Mouse (Mus musculus) kidney, embryonic 14.5 days (tissue): Measurements from ENCODE around the gene Rpl41. TPM values are rescaled to one million over a fixed set of nuclear protein-coding genes. Genes with fewer than 3 reads are reported as not detected.

ENCODE experiments used
- ATAC-seq: fragments of 200-750 bp; cut with Nextera tagmentation; 2 replicates; pipeline ENCODE4 v1.8.0; 2017; ENCODE audit warnings: moderate number of reproducible peaks, mild to moderate bottlenecking, moderate TSS enrichment, moderate library complexity; ENCODE audit not compliant: low FRiP score, low TSS enrichment
- H3K27ac ChIP-seq: fragments of 300-500 bp; sonication (generic); 2 replicates; pipeline ENCODE4 v1.5.1; 2014; ENCODE audit warnings: low read depth, mild to moderate bottlenecking, low read length, moderate library complexity, mixed read lengths
- H3K27me3 ChIP-seq: fragments of 300-500 bp; sonication (generic); 2 replicates; pipeline ENCODE4 v1.6.1; 2014; ENCODE audit warnings: mild to moderate bottlenecking, low read length; ENCODE audit not compliant: control insufficient read depth, insufficient read depth
- H3K36me3 ChIP-seq: fragments of 300-500 bp; sonication (generic); 2 replicates; pipeline ENCODE4 v1.6.1; 2014; ENCODE audit warnings: low read length, mixed read lengths; ENCODE audit not compliant: control insufficient read depth, insufficient read depth
- H3K4me1 ChIP-seq: fragments of 300-500 bp; sonication (generic); 2 replicates; pipeline ENCODE4 v1.6.1; 2014; ENCODE audit warnings: low read length, mixed read lengths; ENCODE audit not compliant: control insufficient read depth, insufficient read depth
- H3K4me2 ChIP-seq: fragments of 300-500 bp; sonication (generic); replicated peaks from 2 replicates; pipeline ENCODE4 v1.6.1; 2014; ENCODE audit warnings: low read depth, mild to moderate bottlenecking, low read length
- H3K4me3 ChIP-seq: fragments of 300-500 bp; sonication (generic); 2 replicates; pipeline ENCODE4 v1.5.1; 2014; ENCODE audit warnings: mild to moderate bottlenecking, low read length
- H3K9ac ChIP-seq: fragments of 300-500 bp; sonication (generic); 2 replicates; pipeline ENCODE4 v1.6.1; 2014; ENCODE audit warnings: low read depth, mild to moderate bottlenecking, low read length, moderate library complexity
- H3K9me3 ChIP-seq: fragments of 300-500 bp; sonication (generic); 2 replicates; pipeline ENCODE4 v1.6.1; 2016; ENCODE audit warnings: low read length; ENCODE audit not compliant: control insufficient read depth
- WGBS: fragments of 180-500 bp; shearing (Covaris S2); extraction: QIAGEN DNeasy Blood & Tissue Kit; methylation state at CpG from one replicate; pipeline ENCODE4 v1.1.7; 2014; 5-methylcytosine and 5-hydroxymethylcytosine counted together
- microRNA-seq: library from miRNA; unstranded; fragments of <30 nt; microRNA quantifications from one replicate; pipeline ENCODE4, GENCODE M21; 2016
- polyA plus RNA-seq: library from polyadenylated mRNA; unstranded; fragments of >200 nt; fragmentation: Nextera tagmentation; extraction: Ambion mirVana; gene quantifications from 2 replicates; pipeline ENCODE4 v1.2.1, GENCODE M21; 2014

Gene Rpl41
- polyA plus RNA-seq, 1 experiment from 2014 or later, result 4,683 TPM

GRCm38 (mm10) chr10:128502341-128502740 lies 46.8 kb downstream of the Rpl41 start:
- H3K4me3 ChIP-seq, result no peak overlapping the region
- H3K9me3 ChIP-seq, result no peaks in the 10 kb centered on the region
- 73% methylated on average over 5 of the region's 5 CpGs for WGBS
- no peaks in the 10 kb centered on the region for H3K36me3 ChIP-seq
- H3K9ac ChIP-seq, result no peak overlapping the region
- no peak overlapping the region for H3K4me2 ChIP-seq
- H3K27ac ChIP-seq, result no peak overlapping the region
- H3K4me1 ChIP-seq, result peaks cover 6% of the 10 kb centered on the region; the same call in 1 of the 2 replicates
- ATAC-seq, result no peak
- no peaks in the 10 kb centered on the region for H3K27me3 ChIP-seq

DNA sequence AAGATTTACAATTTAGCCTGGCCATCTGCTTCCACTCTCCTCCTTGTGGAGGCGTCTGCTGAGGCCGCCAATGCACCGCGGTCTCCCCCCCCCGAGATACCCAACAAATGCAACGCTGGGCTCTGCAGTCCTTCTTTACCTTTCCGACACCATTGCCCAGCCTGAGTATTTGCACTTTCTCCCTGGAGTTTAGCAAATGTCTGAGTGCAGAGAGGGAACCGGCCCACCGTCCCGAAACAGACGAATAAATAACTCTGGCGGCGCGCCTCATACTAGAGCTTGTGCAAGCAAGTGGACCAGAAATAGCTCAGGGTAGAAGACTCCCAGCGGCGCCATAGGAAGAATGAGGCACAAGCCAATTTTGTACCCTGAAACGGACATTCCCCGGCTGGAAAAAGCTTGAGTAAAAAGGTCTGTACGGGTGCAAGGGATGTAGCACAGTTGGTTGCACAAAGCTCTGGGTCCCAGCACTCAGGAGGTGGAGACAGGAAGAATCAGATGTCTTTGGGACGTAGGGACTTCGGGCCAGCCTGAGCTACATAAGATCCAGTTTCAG lies 49.9 kb downstream of the Rpl41 start:
- peak overlapping the region; percentile 63 for H3K9ac ChIP-seq
- no peaks in the 10 kb centered on the region for H3K27me3 ChIP-seq
- H3K4me3 ChIP-seq, result peak overlapping the region; percentile 54
- H3K9me3 ChIP-seq, result no peaks in the 10 kb centered on the region
- ATAC-seq, result peak; percentile 26
- 1% methylated on average over 21 of the region's 21 CpGs for WGBS
- H3K4me2 ChIP-seq, result peak overlapping the region; percentile 82
- H3K4me1 ChIP-seq, result peaks cover 16% of the 10 kb centered on the region
- H3K27ac ChIP-seq, result peak overlapping the region; percentile 86
- no peaks in the 10 kb centered on the region for H3K36me3 ChIP-seq

DNA sequence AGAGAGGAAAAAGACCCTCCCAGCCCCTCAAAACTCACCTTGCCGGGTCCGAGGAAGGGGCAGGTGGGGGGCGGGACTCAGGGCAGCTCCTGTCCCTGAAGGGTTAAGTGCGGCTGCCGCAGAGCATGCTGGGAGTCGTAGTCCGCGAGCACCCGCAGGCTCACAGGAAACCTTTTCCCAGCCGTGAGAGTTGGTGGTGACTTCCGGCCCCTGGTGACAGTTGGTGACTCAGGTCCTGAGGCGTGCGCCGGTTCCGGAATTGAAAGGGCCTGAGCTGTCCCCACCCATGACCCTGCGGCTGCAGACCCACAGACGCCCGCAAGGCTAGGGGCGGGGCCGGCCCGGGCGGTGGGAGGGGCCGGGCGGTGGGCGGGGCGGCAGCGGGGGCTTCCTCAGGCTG lies 50.5 kb downstream of the Rpl41 start, which contains the start of gene Myl6b:
Gene Myl6b (minus strand): TSS at position 96 of the 400 bp plus-strand sequence.
- under 1% methylated on average over 27 of the region's 27 CpGs for WGBS
- ATAC-seq, result peak; percentile 92
- Histone ChIP-seq H3K4me2 (peak within 1 kb of the TSS; percentile 82), H3K27ac (peak within 1 kb of the TSS; percentile 86), H3K9me3 (no peaks in the 10 kb centered on the region), H3K4me1 (peaks cover 16% of the 10 kb centered on the region), H3K4me3 (peak within 1 kb of the TSS; percentile 54), H3K36me3 (no peaks in the 10 kb centered on the region), H3K27me3 (no peaks in the 10 kb centered on the region), H3K9ac (peak within 1 kb of the TSS; percentile 63)

Small RNA genes lying within 50 kb of the gene (microRNA-seq; reads per million reads assigned to microRNA genes)
- not detected for gene Gm47275
- gene Mir6916, result not detected
- gene Mir6917, result not detected

Other genes starting within 250 kb of the Rpl41 start
- gene Pan2, start 246.0 kb downstream of the Rpl41 start, polyA plus RNA-seq, result 32.6 and 44.0 TPM in 2 replicates
- gene Cnpy2, start 226.8 kb downstream of the Rpl41 start, polyA plus RNA-seq, result 347 and 389 TPM in 2 replicates
- 135 and 225 TPM in 2 replicates for gene Cs, start 211.6 kb downstream of the Rpl41 start, polyA plus RNA-seq
- gene Coq10a, start 180.3 kb downstream of the Rpl41 start, polyA plus RNA-seq, result 15.5 and 18.6 TPM in 2 replicates
- gene Ankrd52, start 172.2 kb downstream of the Rpl41 start, polyA plus RNA-seq, result 12.7 and 19.3 TPM in 2 replicates
- gene Slc39a5, start 148.1 kb downstream of the Rpl41 start, polyA plus RNA-seq, result 15.1 and 22.6 TPM in 2 replicates
- gene Nabp2, start 137.8 kb downstream of the Rpl41 start, polyA plus RNA-seq, result 87.8 and 103 TPM in 2 replicates
- 35.6 and 36.4 TPM in 2 replicates for gene Rnf41, start 137.6 kb downstream of the Rpl41 start, polyA plus RNA-seq
- 64.8 and 96.7 TPM in 2 replicates for gene Smarcc2, start 90.1 kb downstream of the Rpl41 start, polyA plus RNA-seq
- gene Myl6, start 55.2 kb downstream of the Rpl41 start, polyA plus RNA-seq, result 921 and 980 TPM in 2 replicates
- 3.2 and 3.5 TPM in 2 replicates for gene Myl6b, start 50.6 kb downstream of the Rpl41 start, polyA plus RNA-seq
- 9.9 and 16.1 TPM in 2 replicates for gene Esyt1, start 23.4 kb downstream of the Rpl41 start, polyA plus RNA-seq
- gene Zc3h10, start 1.5 kb downstream of the Rpl41 start, polyA plus RNA-seq, result 11.3 and 13.5 TPM in 2 replicates
- 237 and 254 TPM in 2 replicates for gene Pa2g4, start 16.7 kb upstream of the Rpl41 start, polyA plus RNA-seq
- gene Erbb3, start 40.3 kb upstream of the Rpl41 start, polyA plus RNA-seq, result 5.1 and 11.8 TPM in 2 replicates
- 1,019 and 1,352 TPM in 2 replicates for gene Rps26, start 77.4 kb upstream of the Rpl41 start, polyA plus RNA-seq
- 1.8 and 2.8 TPM in 2 replicates for gene Ikzf4, start 96.7 kb upstream of the Rpl41 start, polyA plus RNA-seq
- gene Suox, start 124.8 kb upstream of the Rpl41 start, polyA plus RNA-seq, result 6.8 and 10.1 TPM in 2 replicates
- gene Rab5b, start 147.0 kb upstream of the Rpl41 start, polyA plus RNA-seq, result 34.9 and 54.6 TPM in 2 replicates
- gene Pmel, start 154.9 kb upstream of the Rpl41 start, polyA plus RNA-seq, result 1.0 and 2.6 TPM in 2 replicates
- 98.1 and 103 TPM in 2 replicates for gene Cdk2, start 155.7 kb upstream of the Rpl41 start, polyA plus RNA-seq
- 4.1 and 4.7 TPM in 2 replicates for gene Dgka, start 195.6 kb upstream of the Rpl41 start, polyA plus RNA-seq
- gene Pym1, start 198.6 kb upstream of the Rpl41 start, polyA plus RNA-seq, result 41.3 and 55.4 TPM in 2 replicates
- gene Mmp19, start 241.6 kb upstream of the Rpl41 start, polyA plus RNA-seq, result 0.24 and 0.60 TPM in 2 replicates